Mouse (Mus musculus) ES-E14 (cell line): ENCODE results near the gene Itga9. TPM values are rescaled to one million over a fixed set of nuclear protein-coding genes. Genes with fewer than 3 reads are reported as not detected.

Experiments used
- DNase-seq: peaks from one replicate; pipeline ENCODE4 v3.0.0-alpha.2; 2013; ENCODE audit warnings: low read depth, low spot score
- H3K27ac ChIP-seq: 2 replicates; pipeline ENCODE4 v1.5.1; 2012; ENCODE audit warnings: low read depth, mild to moderate bottlenecking, low read length, moderate library complexity, mixed read lengths; ENCODE audit not compliant: poor library complexity, insufficient read depth, severe bottlenecking
- H3K36me3 ChIP-seq: 2 replicates; pipeline ENCODE4 v1.6.1; 2012; ENCODE audit warnings: mild to moderate bottlenecking, low read length, moderate library complexity, mixed read lengths; ENCODE audit not compliant: control insufficient read depth, poor library complexity, insufficient read depth, severe bottlenecking
- H3K4me1 ChIP-seq, 2 experiments: fragments of 150-350 bp in 1 of 2; sonication (generic) in 1 of 2; 2 replicates each; pipeline ENCODE4 v1.6.1; 2012; ENCODE audit warnings: low read length in 2 of 2, mild to moderate bottlenecking in 1 of 2, mixed read lengths in 1 of 2; ENCODE audit not compliant: control insufficient read depth in 2 of 2, insufficient read depth in 2 of 2, poor library complexity in 1 of 2
- H3K4me3 ChIP-seq, 2 experiments: fragments of 150-350 bp in 1 of 2; sonication (generic) in 1 of 2; 2 replicates each; pipeline ENCODE4 v1.5.1; 2012; ENCODE audit warnings: low read length in 2 of 2, low read depth in 1 of 2, mild to moderate bottlenecking in 1 of 2, mixed read lengths in 1 of 2; ENCODE audit not compliant: insufficient read depth in 1 of 2, poor library complexity in 1 of 2, severe bottlenecking in 1 of 2
- H3K9ac ChIP-seq: 2 replicates; pipeline ENCODE4 v1.6.1; 2012; ENCODE audit warnings: low read depth, mild to moderate bottlenecking, low read length, mixed read lengths; ENCODE audit not compliant: poor library complexity, insufficient read depth, severe bottlenecking
- H3K9me3 ChIP-seq: fragments of 150-350 bp; sonication (generic); 2 replicates; pipeline ENCODE4 v1.6.1; 2012; ENCODE audit warnings: low read depth, mild to moderate bottlenecking, low read length; ENCODE audit not compliant: control insufficient read depth, insufficient read depth
- CHD2 ChIP-seq: IDR thresholded peaks from 2 replicates; pipeline ENCODE4 v1.6.1; 2014; ENCODE audit warnings: mild to moderate bottlenecking, low read depth, low read length, inconsistent platforms
- HCFC1 ChIP-seq: IDR thresholded peaks from 2 replicates; pipeline ENCODE4 v1.6.1; 2012; ENCODE audit warnings: low read length, inconsistent platforms, borderline replicate concordance; ENCODE audit not compliant: insufficient read depth
- MAFK ChIP-seq: IDR thresholded peaks from 2 replicates; pipeline ENCODE4 v1.6.1; 2014; ENCODE audit warnings: mild to moderate bottlenecking, low read depth, low read length, inconsistent platforms; ENCODE audit not compliant: insufficient read depth
- ZC3H11A ChIP-seq: IDR thresholded peaks from 2 replicates; pipeline ENCODE4 v1.6.1; 2012; ENCODE audit warnings: low read depth, mild to moderate bottlenecking, inconsistent platforms, low read length, borderline replicate concordance
- ZNF384 ChIP-seq: IDR thresholded peaks from 2 replicates; pipeline ENCODE4 v1.6.1; 2012; ENCODE audit warnings: low read depth, low read length, inconsistent platforms
- in situ Hi-C, 2 experiments: fragments of 600-800 bp; cut with MboI; formaldehyde crosslinking; loops; one replicate each; pipeline ENCODE4 v1.15.1; 2025; ENCODE audit warnings: low sequenced_read_pairs in 2 of 2, inconsistent platforms in 1 of 2; ENCODE audit not compliant: unreplicated experiment in 2 of 2
- total RNA-seq: library from RNA; depleted of rRNA; stranded (reverse); fragments of 300-350 nt; gene quantifications from 2 replicates; pipeline ENCODE4 v1.2.3, GENCODE M21; 2012

Gene Itga9
- total RNA-seq, 1 experiment, result 19.7 TPM

DNA sequence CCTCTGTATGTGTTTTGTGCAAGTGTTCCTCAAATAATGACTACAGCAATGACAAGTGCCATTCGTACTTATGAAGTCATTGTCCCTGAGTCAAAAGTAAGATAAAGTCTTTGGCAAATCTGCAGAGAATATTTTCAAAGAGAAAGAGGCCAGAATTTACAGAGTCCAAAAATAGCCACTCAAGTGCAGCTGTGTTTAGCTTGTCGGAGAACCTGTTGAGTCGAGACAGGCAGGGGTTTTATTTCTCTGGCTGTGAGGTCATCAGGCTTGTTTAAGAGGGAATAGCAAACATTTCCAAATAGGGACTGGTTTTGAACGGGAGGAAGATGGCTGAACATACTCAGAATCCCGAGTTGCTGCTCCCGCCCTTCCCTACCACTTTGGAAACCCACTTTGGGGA lies 125.2 kb downstream of the Itga9 start:
- no peak for DNase-seq
- H3K27ac ChIP-seq, result no peak overlapping the region
- in situ Hi-C loops, result no loop called here
- TF ChIP-seq CHD2 (no peak), MAFK (no peak), ZC3H11A (no peak), ZNF384 (no peak), HCFC1 (no peak)
- no peaks in the 10 kb centered on the region for H3K36me3 ChIP-seq
- H3K9me3 ChIP-seq, result no peaks in the 10 kb centered on the region
- no peak overlapping the region for H3K9ac ChIP-seq
- H3K4me3 ChIP-seq, result no peak overlapping the region
- H3K4me1 ChIP-seq, result no peaks in the 10 kb centered on the region

DNA sequence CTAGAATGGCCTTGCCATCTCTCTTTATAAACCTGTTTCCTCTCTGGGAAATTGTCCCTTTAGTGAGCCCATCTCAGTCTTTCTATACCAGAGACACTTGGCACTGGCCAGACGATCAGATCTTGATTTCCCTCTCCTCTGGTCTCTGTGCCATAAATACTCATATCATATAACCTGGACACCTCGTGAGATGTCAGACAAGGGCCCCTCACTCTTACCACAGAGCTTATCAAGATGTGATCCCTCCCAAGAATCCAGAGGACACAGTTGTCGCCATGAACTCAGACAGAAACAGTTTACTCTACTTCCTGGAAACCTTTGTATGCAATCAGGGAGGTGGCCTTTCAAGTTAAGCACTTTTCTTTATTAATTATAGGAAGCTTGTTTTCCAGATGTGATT lies 127.1 kb downstream of the Itga9 start:
- no peak overlapping the region for H3K27ac ChIP-seq
- H3K4me1 ChIP-seq, result no peaks in the 10 kb centered on the region
- H3K9me3 ChIP-seq, result no peaks in the 10 kb centered on the region
- no peaks in the 10 kb centered on the region for H3K36me3 ChIP-seq
- in situ Hi-C loops, result no loop called here
- TF ChIP-seq MAFK (no peak), CHD2 (no peak)
- H3K9ac ChIP-seq, result no peak overlapping the region
- DNase-seq, result no peak
- H3K4me3 ChIP-seq, result no peak overlapping the region

DNA sequence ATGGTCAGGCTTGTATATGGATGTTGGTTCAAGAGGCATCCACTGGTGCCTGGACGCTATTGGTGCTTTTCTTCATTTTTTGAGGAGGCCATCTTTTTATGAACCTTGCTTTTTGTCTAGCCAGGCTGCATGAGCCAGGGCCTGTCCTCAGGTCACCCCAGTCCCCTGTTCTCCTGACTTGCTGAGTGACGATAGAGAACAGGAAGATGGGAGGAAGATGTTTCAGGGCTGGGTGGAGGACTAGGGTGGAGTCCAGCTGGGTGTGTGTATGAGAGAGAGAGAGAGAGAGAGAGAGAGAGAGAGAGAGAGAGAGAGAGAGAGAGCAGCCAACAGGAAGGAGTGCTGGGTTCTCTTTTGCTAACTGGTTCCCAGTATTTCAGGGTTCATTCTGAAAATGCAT lies 130.6 kb downstream of the Itga9 start:
- Histone ChIP-seq H3K4me1 (no peaks in the 10 kb centered on the region), H3K36me3 (no peaks in the 10 kb centered on the region), H3K9ac (no peak overlapping the region), H3K9me3 (no peaks in the 10 kb centered on the region), H3K4me3 (no peak overlapping the region), H3K27ac (no peak overlapping the region)
- TF ChIP-seq MAFK, result no peak
- no peak for TF ChIP-seq CHD2
- TF ChIP-seq HCFC1, result no peak
- TF ChIP-seq ZNF384, result no peak
- TF ChIP-seq ZC3H11A, result no peak
- in situ Hi-C loops, result no loop called here
- DNase-seq, result no peak

DNA sequence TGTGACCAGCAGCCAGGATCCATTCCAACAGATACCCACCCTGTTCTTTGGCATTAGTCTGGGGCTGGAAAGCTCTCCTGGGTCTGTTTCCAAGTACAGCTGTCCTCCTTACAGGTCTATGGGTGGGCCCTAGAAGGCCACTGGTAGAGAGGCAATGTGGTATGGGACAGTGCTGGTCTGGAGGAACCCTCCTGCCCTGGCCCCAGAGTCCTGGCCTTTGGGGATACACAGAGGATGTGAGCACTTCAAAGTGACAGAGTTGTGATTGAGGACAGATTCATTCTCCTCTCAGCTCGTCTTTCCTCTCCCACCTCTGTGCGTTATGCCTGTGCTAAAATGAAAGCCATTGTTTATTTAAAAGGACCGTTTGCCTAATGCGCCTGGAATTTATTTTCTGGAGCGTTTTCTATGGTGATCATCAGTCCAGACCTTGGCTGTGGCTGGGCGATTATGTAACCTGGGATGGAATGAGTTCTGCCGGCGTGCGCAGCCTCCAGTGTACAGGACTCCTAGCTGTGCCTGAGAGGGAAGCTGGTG lies 131.2 kb downstream of the Itga9 start:
- no peak overlapping the region for H3K27ac ChIP-seq

DNA sequence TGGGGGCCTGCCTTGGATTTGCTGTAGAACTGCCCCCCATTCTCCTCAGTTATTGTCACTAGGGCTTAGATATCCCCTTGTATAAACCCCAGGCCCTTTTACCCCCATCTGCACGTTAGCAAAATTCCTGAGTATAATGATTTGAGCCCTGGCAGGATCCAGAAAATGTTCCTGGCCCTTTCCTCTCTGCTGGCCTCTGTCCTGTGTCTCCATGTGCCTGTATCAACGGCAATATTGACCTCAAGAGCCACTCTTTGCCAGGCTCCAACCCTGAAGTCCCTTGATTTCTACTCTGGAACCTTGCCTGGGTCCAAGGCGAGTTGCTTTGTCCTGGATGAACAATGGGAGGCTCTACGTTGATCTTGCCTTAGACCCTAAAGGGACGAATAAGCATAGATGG lies 131.8 kb downstream of the Itga9 start:
- H3K9me3 ChIP-seq, result no peaks in the 10 kb centered on the region
- H3K27ac ChIP-seq, result no peak overlapping the region
- H3K4me3 ChIP-seq, result no peak overlapping the region
- no peak for DNase-seq
- no peaks in the 10 kb centered on the region for H3K36me3 ChIP-seq
- no peak for TF ChIP-seq HCFC1
- TF ChIP-seq ZNF384, result no peak
- TF ChIP-seq CHD2, result no peak
- no peak for TF ChIP-seq MAFK
- TF ChIP-seq ZC3H11A, result no peak
- H3K4me1 ChIP-seq, result no peaks in the 10 kb centered on the region
- no peak overlapping the region for H3K9ac ChIP-seq
- in situ Hi-C loops, result no loop called here

More for the DNA sequence above, 131.2 kb downstream of the Itga9 start:
- no peak overlapping the region for H3K4me3 ChIP-seq
- TF ChIP-seq ZNF384 (no peak), ZC3H11A (no peak), HCFC1 (no peak), MAFK (no peak)
- in situ Hi-C loops, result no loop called here
- no peak for DNase-seq
- no peaks in the 10 kb centered on the region for H3K4me1 ChIP-seq
- H3K9ac ChIP-seq, result no peak overlapping the region
- H3K36me3 ChIP-seq, result no peaks in the 10 kb centered on the region
- no peaks in the 10 kb centered on the region for H3K9me3 ChIP-seq
